Mouse (Mus musculus) lung, embryonic 16.5 days (tissue): ENCODE measurements around the gene Sbf2. TPM values are rescaled to one million over a fixed set of nuclear protein-coding genes. Genes with fewer than 3 reads are reported as not detected.

Source experiments
- ATAC-seq: fragments of 200-750 bp; cut with Nextera tagmentation; 2 replicates; pipeline ENCODE4 v1.8.0; 2017; ENCODE audit warnings: low read depth, mild to moderate bottlenecking, moderate library complexity
- H3K27ac ChIP-seq: fragments of 300-500 bp; sonication (generic); 2 replicates; pipeline ENCODE4 v1.5.1; 2014; ENCODE audit warnings: mild to moderate bottlenecking, control low read depth, low read length
- H3K27me3 ChIP-seq: fragments of 300-500 bp; sonication (generic); 2 replicates; pipeline ENCODE4 v1.6.1; 2014; ENCODE audit warnings: low read depth, low read length, mixed read lengths; ENCODE audit not compliant: control insufficient read depth, insufficient read depth
- H3K36me3 ChIP-seq: fragments of 300-500 bp; sonication (generic); 2 replicates; pipeline ENCODE4 v1.6.1; 2014; ENCODE audit warnings: low read length; ENCODE audit not compliant: control insufficient read depth, insufficient read depth
- H3K4me1 ChIP-seq: fragments of 300-500 bp; sonication (generic); replicated peaks from 2 replicates; pipeline ENCODE4 v1.6.1; 2014; ENCODE audit warnings: low read length, mixed read lengths; ENCODE audit not compliant: control insufficient read depth, insufficient read depth
- H3K4me2 ChIP-seq: fragments of 300-500 bp; sonication (generic); 2 replicates; pipeline ENCODE4 v1.6.1; 2014; ENCODE audit warnings: low read depth, low read length, control low read depth
- H3K4me3 ChIP-seq: fragments of 300-500 bp; sonication (generic); 2 replicates; pipeline ENCODE4 v1.5.1; 2014; ENCODE audit warnings: mild to moderate bottlenecking, low read length, control low read depth
- H3K9ac ChIP-seq: fragments of 300-500 bp; sonication (generic); 2 replicates; pipeline ENCODE4 v1.6.1; 2014; ENCODE audit warnings: low read length, control low read depth
- H3K9me3 ChIP-seq: fragments of 300-500 bp; sonication (generic); 2 replicates; pipeline ENCODE4 v1.6.1; 2016; ENCODE audit warnings: low read length; ENCODE audit not compliant: control insufficient read depth
- WGBS: fragments of 180-500 bp; shearing (Covaris S2); extraction: QIAGEN DNeasy Blood & Tissue Kit; methylation state at CpG from one replicate; pipeline ENCODE4 v1.1.7; 2014; 5-methylcytosine and 5-hydroxymethylcytosine counted together
- polyA plus RNA-seq: library from polyadenylated mRNA; unstranded; fragments of >200 nt; fragmentation: Nextera tagmentation; extraction: Ambion mirVana; gene quantifications from 2 replicates; pipeline ENCODE4 v1.2.1, GENCODE M21; 2015

Gene Sbf2
- 37.0 and 37.9 TPM in 2 replicates for polyA plus RNA-seq

GRCm38 (mm10) chr7:110614133-110615063 is at the start of gene Sbf2:
TSS of gene Sbf2 (minus strand) at chr7:110614922.
- Histone ChIP-seq H3K27me3 (no peaks in the 10 kb centered on the region), H3K4me2 (peak within 1 kb of the TSS; percentile 90), H3K9me3 (no peaks in the 10 kb centered on the region), H3K9ac (peak within 1 kb of the TSS; percentile 98), H3K36me3 (no peaks in the 10 kb centered on the region), H3K27ac (peak within 1 kb of the TSS; percentile 100), H3K4me1 (peaks cover 28% of the 10 kb centered on the region), H3K4me3 (peak within 1 kb of the TSS; percentile 91)
- WGBS = under 1% methylated on average over 87 of the region's 127 CpGs
- ATAC-seq = peak; percentile 93

GRCm38 (mm10) chr7:110658378-110658928 is 43.7 kb upstream of the Sbf2 start:
- Histone ChIP-seq H3K9ac (no peak overlapping the region), H3K27me3 (no peaks in the 10 kb centered on the region), H3K4me3 (no peak overlapping the region), H3K36me3 (no peaks in the 10 kb centered on the region), H3K9me3 (no peaks in the 10 kb centered on the region), H3K27ac (0 out of 2 replicates have a peak overlapping the region, but pooled peaks have one; percentile 14), H3K4me2 (no peak overlapping the region), H3K4me1 (0 out of 2 replicates have a peak, but pooled peaks cover 3% of the 10 kb centered on the region)
- ATAC-seq = peak; percentile 79
- 19% methylated on average over 3 of the region's 3 CpGs for WGBS

- H3K27ac ChIP-seq = no peak overlapping the region
- H3K9me3 ChIP-seq = no peaks in the 10 kb centered on the region
- no peak overlapping the region for H3K9ac ChIP-seq
- H3K36me3 ChIP-seq = no peaks in the 10 kb centered on the region
- ATAC-seq = no peak
- no peak overlapping the region for H3K4me3 ChIP-seq
- no peaks in the 10 kb centered on the region for H3K27me3 ChIP-seq
- no peak overlapping the region for H3K4me2 ChIP-seq
- H3K4me1 ChIP-seq = 0 out of 2 replicates have a peak, but pooled peaks cover 3% of the 10 kb centered on the region
- 42% methylated on average over 6 of the region's 6 CpGs for WGBS
Measured at GRCm38 (mm10) chr7:110655966-110656365, 41.2 kb upstream of the Sbf2 start.

GRCm38 (mm10) chr7:110655230-110655629 is 40.5 kb upstream of the Sbf2 start:
- no peak overlapping the region for H3K4me3 ChIP-seq
- no peak overlapping the region for H3K9ac ChIP-seq
- ATAC-seq = no peak
- H3K36me3 ChIP-seq = no peaks in the 10 kb centered on the region
- H3K4me1 ChIP-seq = 0 out of 2 replicates have a peak, but pooled peaks cover 3% of the 10 kb centered on the region
- H3K4me2 ChIP-seq = no peak overlapping the region
- H3K9me3 ChIP-seq = no peaks in the 10 kb centered on the region
- WGBS = 71% methylated on average over 3 of the region's 3 CpGs
- no peaks in the 10 kb centered on the region for H3K27me3 ChIP-seq
- H3K27ac ChIP-seq = no peak overlapping the region

GRCm38 (mm10) chr7:110651091-110651490 is 36.4 kb upstream of the Sbf2 start:
- Histone ChIP-seq H3K4me1 (peaks cover 16% of the 10 kb centered on the region), H3K36me3 (no peaks in the 10 kb centered on the region), H3K4me3 (no peak overlapping the region), H3K9ac (no peak overlapping the region), H3K27ac (no peak overlapping the region), H3K27me3 (no peaks in the 10 kb centered on the region), H3K4me2 (no peak overlapping the region), H3K9me3 (peaks cover 5% of the 10 kb centered on the region)
- no peak for ATAC-seq
- 48% methylated on average over 6 of the region's 6 CpGs for WGBS

- Histone ChIP-seq H3K27ac (no peak overlapping the region), H3K4me3 (no peak overlapping the region), H3K4me2 (no peak overlapping the region), H3K9ac (no peak overlapping the region), H3K9me3 (peaks cover 5% of the 10 kb centered on the region), H3K36me3 (no peaks in the 10 kb centered on the region), H3K27me3 (no peaks in the 10 kb centered on the region), H3K4me1 (peaks cover 19% of the 10 kb centered on the region)
- 26% methylated on average over 4 of the region's 4 CpGs for WGBS
- ATAC-seq = no peak
Measured at GRCm38 (mm10) chr7:110650491-110650890, 35.8 kb upstream of the Sbf2 start.

GRCm38 (mm10) chr7:110649133-110649987 is 34.6 kb upstream of the Sbf2 start:
- Histone ChIP-seq H3K4me2 (no peak overlapping the region), H3K4me1 (peaks cover 19% of the 10 kb centered on the region), H3K4me3 (no peak overlapping the region), H3K27me3 (no peaks in the 10 kb centered on the region), H3K36me3 (no peaks in the 10 kb centered on the region), H3K9me3 (peaks cover 5% of the 10 kb centered on the region), H3K9ac (no peak overlapping the region), H3K27ac (no peak overlapping the region)
- no peak for ATAC-seq
- 75% methylated on average over 6 of the region's 6 CpGs for WGBS

- Histone ChIP-seq H3K9me3 (peaks cover 5% of the 10 kb centered on the region), H3K27me3 (no peaks in the 10 kb centered on the region), H3K4me1 (peaks cover 19% of the 10 kb centered on the region), H3K4me3 (no peak overlapping the region), H3K9ac (no peak overlapping the region; the same call in 1 of the 2 replicates), H3K4me2 (no peak overlapping the region), H3K36me3 (no peaks in the 10 kb centered on the region), H3K27ac (no peak overlapping the region)
- WGBS = 28% methylated on average over 13 of the region's 13 CpGs
- peak; percentile 34; the same call in 1 of the 2 replicates for ATAC-seq
Measured at GRCm38 (mm10) chr7:110648455-110649085, 33.8 kb upstream of the Sbf2 start.
